Comparison of ENCODE assay signal across 16 mouse cellular contexts in the genomic region with DNA sequence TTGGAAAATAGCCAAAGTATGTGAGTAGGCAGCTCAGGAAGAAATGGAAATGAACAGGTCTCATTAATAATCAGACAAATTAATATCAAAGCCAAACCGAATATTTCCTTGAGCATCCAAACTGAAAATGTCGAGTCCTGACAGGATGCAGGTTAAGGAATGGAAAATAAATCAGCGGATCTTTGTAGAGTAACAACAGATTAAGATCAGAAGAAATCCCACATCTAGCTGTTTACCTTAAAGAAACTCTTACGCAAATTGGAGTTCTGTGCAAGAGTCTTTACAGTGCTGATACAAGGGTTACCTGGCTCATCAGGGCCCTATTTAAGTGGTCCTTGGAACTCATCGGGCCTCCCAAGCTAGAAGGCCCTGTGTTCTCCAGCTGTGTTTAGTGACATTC.
"Had no signal": no experiment of that assay in that cellular context is flagged by ENCODE, and none has a peak within 500 bp of the region (broad histone marks: within the 10 kb centered on the region; RNA-seq: fewer than 3 reads in every experiment).

No protein-coding gene starts in this region.

- H3K36me3 ChIP-seq: neural tube, embryonic 13.5 days; neural tube, embryonic 15.5 days; stomach, embryonic 15.5 days had no signal

- H3K4me3 ChIP-seq: neural tube, embryonic 13.5 days; neural tube, embryonic 15.5 days; stomach, embryonic 15.5 days had no signal

- H3K4me1 ChIP-seq: neural tube, embryonic 13.5 days; neural tube, embryonic 15.5 days; stomach, embryonic 15.5 days had no signal

- DNase-seq: retina, postnatal 1 day; right cerebral cortex, adult 18-20 months; right cerebral cortex, postnatal 14 days; right cerebral cortex, postnatal 25 days; right cerebral cortex, postnatal 4 days; spleen, adult 18-20 months; thymus, adult 18-20 months; thymus, adult 2 months; thymus, postnatal 14 days; thymus, postnatal 25 days; thymus, postnatal 36 days; thymus, postnatal 4 days had no signal

- H3K9ac ChIP-seq: neural tube, embryonic 13.5 days; neural tube, embryonic 15.5 days; stomach, embryonic 15.5 days had no signal

- H3K27ac ChIP-seq: neural tube, embryonic 13.5 days; neural tube, embryonic 15.5 days; stomach, embryonic 15.5 days; stomach, postnatal 0 days had no signal

- H3K4me2 ChIP-seq: neural tube, embryonic 13.5 days; neural tube, embryonic 15.5 days; stomach, embryonic 15.5 days had no signal

- H3K9me3 ChIP-seq: neural tube, embryonic 13.5 days; neural tube, embryonic 15.5 days; stomach, embryonic 15.5 days had no signal

- H3K27me3 ChIP-seq: neural tube, embryonic 13.5 days; neural tube, embryonic 15.5 days; stomach, embryonic 15.5 days had no signal
